Mouse (Mus musculus) ES-CJ7 (cell line): ENCODE results near the gene Ttc28.

Experiments used
- DNase-seq: peaks from one replicate; pipeline ENCODE4 v3.0.0; 2011; ENCODE audit warnings: low read depth, low spot score

Gene Ttc28

DNA sequence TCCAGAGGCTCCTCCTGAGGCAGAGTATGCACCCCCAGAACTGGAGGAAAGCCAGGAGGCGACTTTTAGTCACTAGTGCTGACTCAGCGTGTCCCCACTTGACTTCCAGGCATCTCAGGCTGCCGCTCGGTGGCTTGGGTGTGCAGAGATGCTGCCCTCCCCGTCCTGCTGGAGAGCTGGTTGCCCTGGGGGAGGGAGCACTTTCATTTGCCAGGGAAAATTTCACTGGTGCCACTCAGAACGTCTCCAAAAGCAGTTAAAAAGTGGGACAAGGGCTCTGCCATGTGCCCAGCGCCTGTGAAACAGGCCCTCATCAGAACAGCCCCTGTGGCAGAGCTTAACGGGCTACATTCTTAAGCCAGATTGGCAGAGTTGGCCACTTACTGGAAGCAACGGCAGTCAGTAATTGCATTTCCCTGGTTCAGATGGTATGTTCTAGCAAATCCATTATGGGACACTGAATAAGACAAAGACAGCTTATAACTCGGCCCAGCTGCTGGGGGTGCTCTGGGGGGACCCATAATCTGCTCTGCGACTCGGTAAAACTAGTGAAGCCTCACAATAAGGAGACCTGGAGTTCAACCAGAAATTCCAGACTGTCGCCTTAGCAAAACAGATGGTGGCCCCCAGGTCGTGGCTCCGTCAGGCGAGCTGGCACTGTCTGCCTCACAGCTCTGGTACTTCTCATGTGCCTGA, 321.5 kb downstream of the Ttc28 start:
- DNase-seq = no peak

DNA sequence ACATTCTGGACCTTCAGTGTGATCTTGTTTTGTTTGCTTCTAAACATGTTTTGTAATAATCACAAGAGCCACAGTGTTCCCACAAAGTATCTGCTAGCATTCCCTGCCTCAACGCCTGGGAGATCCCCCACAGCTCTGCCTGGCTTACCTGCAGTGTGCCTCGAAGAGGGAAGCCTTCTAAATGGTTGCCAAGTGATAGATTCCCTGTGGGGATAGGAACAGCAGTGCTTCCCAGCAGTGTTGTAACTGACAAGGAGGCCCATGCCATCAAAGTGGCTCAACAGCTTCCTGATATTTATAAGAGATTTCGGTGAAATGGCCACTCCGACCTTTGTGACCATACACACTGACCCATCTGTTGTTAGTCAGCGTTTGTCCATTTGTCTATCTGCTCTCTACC, 324.6 kb downstream of the Ttc28 start:
- no peak for DNase-seq

- DNase-seq = no peak
These were observed 325.5 kb downstream of the Ttc28 start for GRCm38 (mm10) chr5:111204976-111205586.

DNA sequence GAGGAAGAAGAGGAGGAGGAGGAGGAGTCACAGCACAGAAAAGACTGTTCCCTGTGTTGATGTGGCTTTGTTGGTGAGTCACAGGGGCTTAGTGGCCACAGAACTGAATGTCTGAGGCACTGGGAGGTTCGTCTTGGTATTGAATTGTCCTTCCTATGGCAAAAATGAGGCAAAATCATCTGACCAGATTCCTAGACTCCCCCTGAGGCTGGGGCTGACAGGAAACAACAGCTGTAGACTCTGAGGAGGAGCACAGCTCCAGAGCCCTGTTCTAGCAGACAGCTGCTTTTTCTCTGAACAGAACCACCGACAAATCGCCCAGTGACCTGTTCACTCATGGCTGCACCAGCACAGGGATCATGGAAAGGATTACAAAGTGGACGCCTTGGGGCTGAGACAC, 326.2 kb downstream of the Ttc28 start:
- DNase-seq = no peak

GRCm38 (mm10) chr5:111207924-111208659, 328.5 kb downstream of the Ttc28 start:
- DNase-seq = peak; percentile 82

- DNase-seq = peak; percentile 73
These were observed 329.0 kb downstream of the Ttc28 start for GRCm38 (mm10) chr5:111208660-111208969.

GRCm38 (mm10) chr5:111213935-111214450, 334.4 kb downstream of the Ttc28 start:
- no peak for DNase-seq

DNA sequence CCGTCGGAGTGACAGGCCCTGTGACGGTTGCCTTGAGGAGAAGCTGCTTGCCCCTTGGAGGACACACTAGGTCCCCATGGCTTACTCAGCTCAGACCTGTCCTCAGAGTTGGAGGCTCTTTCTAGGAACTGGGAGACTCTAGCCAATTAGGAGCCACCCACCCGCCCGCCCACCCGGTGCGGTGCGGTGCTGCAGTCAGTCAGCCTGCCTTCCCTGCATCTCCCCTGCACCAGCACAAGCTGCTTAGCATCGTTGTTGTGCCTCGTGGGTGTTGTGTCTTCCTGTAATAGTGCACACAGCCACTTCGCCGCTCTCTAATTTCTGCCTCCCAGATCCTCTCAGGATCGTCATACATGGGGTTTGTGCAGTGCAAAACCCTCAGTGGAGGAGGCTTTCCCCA, 335.3 kb downstream of the Ttc28 start:
- no peak for DNase-seq

DNA sequence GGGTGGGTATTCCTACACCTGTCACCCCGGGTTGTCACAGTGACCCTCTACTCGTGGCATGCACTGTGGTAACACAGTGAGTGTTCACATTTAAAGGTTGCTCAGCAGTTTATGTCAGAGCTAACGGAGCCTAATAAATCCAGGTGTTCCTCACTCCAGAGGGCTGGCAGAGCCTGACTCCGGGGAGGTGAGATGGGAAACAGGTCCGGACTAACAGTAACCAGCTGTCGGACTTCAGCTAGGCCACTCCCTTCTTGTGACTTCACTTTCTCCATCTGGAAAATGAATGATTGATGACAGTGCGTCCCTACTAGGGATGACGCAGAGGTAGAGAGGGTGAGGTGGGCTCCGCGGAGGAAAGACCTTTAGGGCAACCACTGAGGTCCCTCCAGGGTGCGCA, 336.1 kb downstream of the Ttc28 start:
- DNase-seq = no peak

GRCm38 (mm10) chr5:111216166-111216565, 336.6 kb downstream of the Ttc28 start:
- DNase-seq = no peak

- DNase-seq = no peak
These were observed 338.0 kb downstream of the Ttc28 start for GRCm38 (mm10) chr5:111217447-111218110.

DNA sequence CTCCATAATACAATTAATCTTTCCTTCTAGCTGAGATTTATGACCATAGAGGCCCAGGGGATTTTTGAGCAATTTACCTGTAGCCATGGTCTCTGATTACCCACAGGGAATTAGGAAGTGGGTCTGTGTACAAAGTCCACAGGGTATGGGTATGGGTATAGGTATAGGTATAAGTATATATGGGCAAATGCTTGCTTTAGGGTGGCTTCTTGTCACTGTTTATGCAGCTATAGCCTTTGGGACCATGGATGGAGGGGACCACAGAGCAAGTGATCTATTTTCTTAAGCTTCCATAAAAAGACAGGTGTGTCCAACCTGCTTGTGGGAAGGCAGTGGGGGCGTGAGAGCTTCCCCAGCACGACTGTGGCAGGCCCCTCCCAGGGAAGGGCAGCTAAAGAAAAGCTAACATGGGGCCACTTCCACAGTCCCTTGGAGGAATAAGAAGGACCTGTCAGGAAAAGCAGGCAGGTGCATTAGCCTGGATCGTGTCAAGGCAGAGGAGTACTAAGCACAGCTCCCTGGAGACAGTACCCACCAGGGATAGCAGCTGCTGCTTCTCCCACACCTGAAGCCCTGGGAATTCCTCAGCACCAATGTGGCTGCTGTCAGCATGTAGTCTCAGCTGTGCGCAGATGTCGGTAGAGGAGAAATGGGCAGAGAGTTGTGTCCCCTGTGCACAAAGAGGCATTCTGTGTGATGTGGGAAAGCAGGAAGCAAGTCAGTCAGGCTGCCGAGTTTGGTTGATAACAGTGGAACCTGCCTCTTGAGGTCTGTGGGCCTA, 338.7 kb downstream of the Ttc28 start:
- no peak for DNase-seq

DNA sequence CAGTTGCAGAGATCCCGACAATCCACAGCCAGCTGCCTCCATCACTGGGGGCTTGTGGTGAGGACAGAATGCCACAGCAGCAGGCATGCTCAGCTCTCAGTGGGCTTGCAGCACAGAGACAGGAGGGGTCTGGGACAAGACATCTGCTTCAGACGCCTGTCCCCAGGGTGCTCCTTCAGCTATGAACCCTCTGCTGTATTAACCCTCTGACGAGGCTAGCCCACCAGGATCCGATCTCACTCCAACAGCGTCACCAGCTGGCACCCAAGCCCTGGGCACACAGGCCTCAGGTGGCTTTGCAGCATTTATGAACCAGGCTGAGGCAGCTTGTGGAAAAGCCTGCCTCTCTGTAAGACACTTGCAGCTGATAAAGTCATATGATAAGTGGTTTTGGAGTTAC, 339.4 kb downstream of the Ttc28 start:
- no peak for DNase-seq

GRCm38 (mm10) chr5:111220679-111221380, 341.2 kb downstream of the Ttc28 start:
- no peak for DNase-seq

- peak; percentile 51 for DNase-seq
These were observed 343.2 kb downstream of the Ttc28 start for GRCm38 (mm10) chr5:111222820-111223219.

- no peak for DNase-seq
These were observed 345.7 kb downstream of the Ttc28 start for GRCm38 (mm10) chr5:111225306-111225705.

DNA sequence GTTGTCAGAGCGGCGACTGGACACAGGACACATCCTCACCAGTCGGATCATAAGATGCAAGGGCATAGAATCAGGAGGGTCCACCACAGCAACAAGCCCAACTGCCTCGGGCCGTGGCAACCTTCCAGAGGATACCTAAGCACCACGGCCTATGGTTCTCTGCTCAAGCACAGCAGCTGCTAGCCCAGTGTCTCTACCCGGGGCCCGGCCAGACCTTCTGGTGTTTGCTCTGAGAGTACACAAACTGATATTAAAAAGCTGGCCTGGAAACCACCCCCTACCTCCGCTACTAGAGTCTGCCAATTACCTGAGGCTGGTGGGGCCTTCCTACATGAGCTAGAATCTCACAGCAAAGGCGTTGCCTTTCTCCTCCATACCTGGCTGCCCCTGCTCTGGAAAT, 346.9 kb downstream of the Ttc28 start:
- DNase-seq = no peak

DNA sequence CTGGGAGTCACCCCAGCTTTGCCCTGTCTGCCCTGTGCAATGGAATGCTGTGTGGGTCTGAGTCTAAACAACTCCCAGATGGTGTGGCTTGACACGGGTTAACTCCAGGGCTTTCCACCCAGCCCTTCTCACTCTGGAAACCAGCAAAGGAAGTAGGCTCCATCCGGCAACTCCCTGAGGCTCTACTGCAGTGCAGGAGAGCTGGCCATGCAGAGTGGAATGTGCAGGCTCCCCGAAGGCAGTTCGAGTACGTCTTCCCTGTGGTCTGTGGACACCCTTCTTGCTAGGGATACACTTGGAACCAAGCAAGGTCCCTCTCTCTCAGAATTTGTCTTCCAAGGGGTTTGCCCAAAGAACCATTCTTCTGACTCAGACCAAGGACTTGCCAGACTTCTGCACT, 348.2 kb downstream of the Ttc28 start:
- DNase-seq = no peak

GRCm38 (mm10) chr5:111228302-111229040, 348.9 kb downstream of the Ttc28 start:
- no peak for DNase-seq

- no peak for DNase-seq
These were observed 349.4 kb downstream of the Ttc28 start for GRCm38 (mm10) chr5:111229041-111229394.
